ENCODE assay signal across 13 mouse cellular contexts in genomic region chr14:23563180-23563579, GRCm38 (mm10).
"Had no signal": no experiment of that assay in that cellular context is flagged by ENCODE, and none has a peak within 500 bp of the region (broad histone marks: within the 10 kb centered on the region; RNA-seq: fewer than 3 reads in every experiment).

No protein-coding gene starts in this region.

- DNase-seq: lung, adult 18-20 months; lung, embryonic 14.5 days; lung, postnatal 10 days; lung, postnatal 4 days; midbrain, embryonic 14.5 days; retina, postnatal 1 day; right cerebral cortex, adult 18-20 months; right cerebral cortex, postnatal 25 days; right cerebral cortex, postnatal 4 days; spleen, adult 18-20 months; thymus, adult 2 months; thymus, postnatal 25 days; thymus, postnatal 4 days had no signal
